Mouse (Mus musculus) thymus, postnatal 25 days (tissue): ENCODE data around the gene Cpm.
"Not testable (repeated sequence)": the region's sequence is repeated elsewhere in the genome, so short reads cannot be mapped to it uniquely, and the experiment has no call there.

Experiments
- DNase-seq: peaks from one replicate; pipeline ENCODE4 v3.0.0; 2022

The Cpm gene

DNA sequence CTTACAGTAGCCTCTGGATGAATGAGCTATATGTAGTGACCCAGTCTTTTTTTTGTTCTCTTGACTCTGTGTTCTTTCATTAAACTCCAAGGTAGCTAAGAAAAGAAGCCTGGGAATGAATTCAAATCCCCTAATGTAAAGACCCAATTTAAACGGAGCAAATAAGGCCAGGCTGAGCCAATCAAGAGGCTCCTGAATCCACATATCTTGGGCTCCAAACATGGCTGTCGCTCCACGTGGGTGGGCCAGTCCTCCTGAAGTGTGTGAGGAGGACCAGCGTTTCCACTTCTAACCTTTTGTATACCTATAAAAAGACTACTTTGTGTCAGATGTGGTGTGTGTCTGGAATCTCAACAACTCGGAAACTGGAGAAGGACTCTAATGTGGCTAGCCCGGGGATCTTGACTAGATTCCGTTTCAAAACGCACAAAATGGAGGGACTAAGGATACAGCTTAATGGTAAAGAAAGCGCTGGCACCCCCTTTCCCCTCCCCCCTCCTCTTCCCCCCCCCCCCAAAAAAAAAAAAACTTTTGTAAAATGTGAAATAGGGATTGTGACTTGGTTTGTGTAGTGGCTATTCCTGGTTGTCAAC, 98.3 kb downstream of the Cpm start:
- no peak for DNase-seq

- no peak for DNase-seq
These were observed 99.3 kb downstream of the Cpm start for GRCm38 (mm10) chr10:117728574-117728973.

GRCm38 (mm10) chr10:117729139-117729814, 100.0 kb downstream of the Cpm start:
- no peak for DNase-seq

DNA sequence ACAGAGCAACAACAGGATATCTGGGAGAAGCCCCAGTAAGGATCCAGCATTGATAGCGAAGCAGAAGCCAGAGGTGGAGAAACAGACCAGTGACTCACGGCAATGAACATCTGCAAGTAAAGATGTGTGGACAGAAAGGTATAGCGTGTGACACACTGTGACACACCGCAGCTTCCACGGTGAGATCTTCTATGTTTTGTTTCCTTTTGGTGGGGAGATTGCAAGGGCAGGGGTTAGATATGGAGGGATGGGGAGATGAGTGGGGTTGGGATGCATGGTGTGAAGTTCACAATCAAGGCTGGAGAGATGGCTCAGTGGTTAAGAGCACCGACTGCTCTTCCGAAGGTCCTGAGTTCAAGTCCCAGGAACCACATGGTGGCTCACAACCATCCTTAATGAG, 100.8 kb downstream of the Cpm start:
- DNase-seq, result no peak

DNA sequence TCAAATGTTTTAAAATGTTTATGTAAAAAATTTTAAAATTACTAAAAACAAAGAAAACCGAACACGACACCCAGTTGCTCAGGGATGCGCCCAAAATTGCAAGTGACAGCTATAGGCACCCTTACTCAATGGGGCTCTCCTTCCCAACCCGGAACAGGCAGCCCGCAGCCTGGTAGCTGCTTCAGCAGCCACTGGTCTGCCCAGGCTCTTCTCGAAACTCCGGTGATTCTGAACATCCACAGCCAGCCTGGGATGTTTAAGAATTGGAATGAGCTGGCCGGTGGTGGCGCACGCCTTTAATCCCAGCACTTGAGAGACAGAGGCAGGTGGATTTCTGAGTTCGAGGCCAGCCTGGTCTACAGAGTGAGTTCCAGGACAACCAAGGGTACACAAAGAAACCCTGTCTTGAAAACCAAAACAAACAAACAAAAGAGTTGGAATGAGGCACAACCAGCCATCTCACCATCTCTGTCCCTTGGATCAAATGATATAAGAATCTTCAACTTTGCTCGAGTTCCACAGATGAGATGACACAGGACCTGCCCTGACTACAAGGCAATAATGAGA, 101.4 kb downstream of the Cpm start:
- DNase-seq, result no peak

- peak; percentile 76 for DNase-seq
These were observed 102.2 kb downstream of the Cpm start for GRCm38 (mm10) chr10:117731244-117732101.

- DNase-seq, result no peak
These were observed 102.9 kb downstream of the Cpm start for GRCm38 (mm10) chr10:117732184-117732583.

DNA sequence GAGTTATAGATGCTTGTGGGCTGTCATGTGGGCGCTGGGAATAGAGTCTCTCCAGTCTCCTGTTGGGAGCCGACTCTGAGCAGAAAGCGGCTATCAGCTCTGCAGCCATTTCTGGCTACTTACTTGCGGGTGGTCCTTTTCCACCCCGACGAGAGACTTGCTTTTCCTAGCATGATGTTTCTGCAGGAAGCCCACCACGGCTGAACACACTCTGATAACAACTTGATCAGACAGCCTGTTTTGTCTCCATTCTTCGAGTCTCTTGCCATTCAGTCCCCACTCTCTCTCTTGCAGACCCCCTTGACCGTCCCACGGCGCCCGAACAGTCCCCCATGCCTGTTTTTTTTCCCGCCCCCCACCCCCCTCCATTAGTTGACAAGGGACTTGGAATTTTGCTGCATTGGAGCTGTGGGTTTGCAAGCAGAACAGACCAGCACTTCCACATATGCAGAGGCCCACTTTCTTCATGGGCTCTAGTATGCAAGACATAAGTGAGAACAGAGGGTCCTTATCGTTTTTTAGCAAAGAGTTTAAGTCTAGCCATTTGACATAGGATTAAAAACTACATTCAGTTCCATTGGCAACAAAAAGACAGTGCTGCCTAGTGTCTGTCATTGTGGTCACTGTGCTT, 103.8 kb downstream of the Cpm start:
- DNase-seq, result no peak

DNA sequence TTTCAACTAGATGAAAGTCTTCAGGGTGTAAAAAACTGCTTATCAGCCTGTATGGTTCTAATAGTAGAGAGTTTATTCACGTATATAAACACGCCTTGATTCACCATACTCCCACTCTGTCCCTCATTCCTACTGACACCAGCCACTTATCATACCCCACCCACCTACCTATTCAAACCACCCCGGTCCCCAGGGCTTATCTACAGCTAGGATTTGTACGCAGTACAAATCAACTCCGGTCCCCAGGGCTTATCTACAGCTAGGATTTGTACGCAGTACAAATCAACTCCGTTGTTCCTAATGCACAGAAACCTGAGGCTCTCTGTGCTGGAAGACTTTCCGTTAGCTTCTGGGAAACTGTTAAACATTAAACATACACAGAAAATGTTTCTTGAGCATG, 104.3 kb downstream of the Cpm start:
- DNase-seq, result not testable (repeated sequence)

DNA sequence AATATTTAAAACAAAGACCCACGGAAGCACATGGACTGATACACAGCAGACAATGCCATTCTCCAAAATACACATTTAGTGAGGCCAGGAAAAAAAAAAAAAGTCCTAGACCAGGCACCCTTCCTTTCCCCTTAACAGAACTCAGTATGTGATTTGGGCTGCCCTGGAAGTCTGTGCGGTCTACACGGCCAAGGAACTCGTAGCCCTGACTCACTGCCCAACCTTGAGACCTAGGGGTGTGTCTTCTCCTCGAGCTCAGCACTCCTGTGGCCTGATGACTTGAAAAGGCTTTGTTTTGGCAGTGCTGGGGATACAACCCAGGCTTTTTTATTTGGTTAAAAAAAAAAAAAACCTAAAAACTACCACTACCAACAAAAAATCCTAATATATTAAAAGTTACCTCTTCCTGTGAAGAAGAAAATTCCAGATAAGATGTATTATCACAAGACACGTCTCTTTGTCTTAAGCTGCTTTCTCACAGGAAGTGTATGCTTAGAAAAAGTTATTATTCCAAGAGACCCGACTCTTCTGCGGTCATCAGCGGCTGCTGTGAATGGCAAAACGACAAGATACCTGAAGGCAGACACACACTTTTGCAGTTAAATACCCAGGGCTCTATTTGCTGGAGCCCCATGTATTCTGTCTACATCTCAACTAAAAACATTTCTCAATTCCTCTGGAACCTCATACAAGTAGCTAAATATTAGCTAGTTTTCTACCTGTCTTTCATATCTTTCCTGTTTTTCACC, 105.0 kb downstream of the Cpm start:
- DNase-seq, result not testable (repeated sequence)

DNA sequence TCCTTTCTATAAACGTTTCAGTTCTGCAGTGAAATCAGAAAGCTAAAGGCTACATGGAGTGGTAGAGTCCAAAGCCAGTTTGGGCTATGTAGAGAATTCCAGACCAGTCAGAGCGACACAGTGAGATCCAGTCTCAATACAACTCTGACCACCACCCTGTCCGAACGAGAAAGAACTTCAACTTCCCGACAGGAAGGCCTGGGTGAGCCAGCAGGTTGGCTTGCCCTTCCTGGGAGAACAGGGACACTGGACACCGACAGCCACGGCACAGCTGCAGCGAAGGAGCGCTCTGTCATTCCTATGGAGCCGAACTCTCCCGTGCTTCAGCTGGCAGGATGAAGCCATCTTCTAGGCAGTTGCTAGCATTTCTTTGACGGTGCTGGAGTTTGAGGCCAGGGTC, 106.1 kb downstream of the Cpm start:
- not testable (repeated sequence) for DNase-seq

- no peak for DNase-seq
These were observed 107.3 kb downstream of the Cpm start for GRCm38 (mm10) chr10:117736573-117736972.
